Mouse (Mus musculus) G1E-ER4 (cell line): ENCODE results near the gene Tubb2a. TPM values are rescaled to one million over a fixed set of nuclear protein-coding genes. Genes with fewer than 3 reads are reported as not detected.

ENCODE experiments used
- GATA1 ChIP-seq: IDR thresholded peaks from one replicate; pipeline ENCODE4 v1.8.0; 2012; ENCODE audit warnings: low read length, inconsistent platforms
- polyA plus RNA-seq: library from polyadenylated mRNA; stranded (reverse); fragments of >175 nt; gene quantifications from 2 replicates; pipeline ENCODE4 v1.2.3, GENCODE M21; 2012

Gene Tubb2a
- polyA plus RNA-seq, 1 experiment, result 10.9 TPM

GRCm38 (mm10) chr13:34072847-34073246 is 5.0 kb downstream of the Tubb2a start:
- no peak for TF ChIP-seq GATA1

- no peak for TF ChIP-seq GATA1
Observed at GRCm38 (mm10) chr13:34071836-34072235, 6.0 kb downstream of the Tubb2a start.

- TF ChIP-seq GATA1, result no peak
Observed at GRCm38 (mm10) chr13:34070296-34070695, 7.5 kb downstream of the Tubb2a start.

GRCm38 (mm10) chr13:34066351-34066750 is 11.5 kb downstream of the Tubb2a start:
- TF ChIP-seq GATA1, result no peak

GRCm38 (mm10) chr13:34062466-34062865 is 15.3 kb downstream of the Tubb2a start:
- no peak for TF ChIP-seq GATA1

GRCm38 (mm10) chr13:34060061-34060460 is 17.7 kb downstream of the Tubb2a start:
- TF ChIP-seq GATA1, result no peak

- no peak for TF ChIP-seq GATA1
Observed at GRCm38 (mm10) chr13:34057252-34057651, 20.6 kb downstream of the Tubb2a start.

- no peak for TF ChIP-seq GATA1
Observed at GRCm38 (mm10) chr13:34054983-34055382, 22.8 kb downstream of the Tubb2a start.

GRCm38 (mm10) chr13:34054391-34054790 is 23.4 kb downstream of the Tubb2a start:
- no peak for TF ChIP-seq GATA1

- TF ChIP-seq GATA1, result no peak
Observed at GRCm38 (mm10) chr13:34053673-34054282, 24.0 kb downstream of the Tubb2a start.

- TF ChIP-seq GATA1, result no peak
Observed at GRCm38 (mm10) chr13:34051692-34052091, 26.1 kb downstream of the Tubb2a start.

- no peak for TF ChIP-seq GATA1
Observed at GRCm38 (mm10) chr13:34050479-34050878, 27.3 kb downstream of the Tubb2a start.

GRCm38 (mm10) chr13:34047526-34047925 is 30.3 kb downstream of the Tubb2a start:
- TF ChIP-seq GATA1, result no peak

GRCm38 (mm10) chr13:34046421-34047012 is 31.3 kb downstream of the Tubb2a start:
- TF ChIP-seq GATA1, result no peak

GRCm38 (mm10) chr13:34045511-34046249 is 32.1 kb downstream of the Tubb2a start:
- no peak for TF ChIP-seq GATA1

- no peak for TF ChIP-seq GATA1
Observed at GRCm38 (mm10) chr13:34043716-34044393, 34.0 kb downstream of the Tubb2a start.
